In genomic region chr8:87974759-87975465, GRCm38 (mm10) we compare ENCODE assay signal across 8 mouse cellular contexts. TPM values are rescaled to one million over a fixed set of nuclear protein-coding genes. Genes with fewer than 3 reads are reported as not detected.
A peak's percentile ranks its signal among the peaks of the same experiment; 100 is the strongest.
DNase-seq lines count a peak whose midpoint lies in the region; ATAC-seq and TF ChIP-seq lines count a peak whose summit lies in the region.

No protein-coding gene starts in this region.

- TF ChIP-seq CTCF in heart, adult 2 months (IDR thresholded peaks at IDR 0.05): no peak
- TF ChIP-seq CTCF in intestine, postnatal 0 days (IDR thresholded peaks at IDR 0.05; ENCODE audit: low read depth): no peak
- TF ChIP-seq CTCF in lung, adult 2 months (IDR thresholded peaks at IDR 0.05; ENCODE audit: insufficient read depth, low read length): no peak

- no peak for TF ChIP-seq POLR2A in heart, adult 2 months (IDR thresholded peaks at IDR 0.05; ENCODE audit: insufficient read depth, low read depth, low read length)
- TF ChIP-seq POLR2A in lung, adult 2 months (IDR thresholded peaks at IDR 0.05; ENCODE audit: borderline replicate concordance, extremely low read depth, low read depth, low read length): no peak

- peak overlapping the region; percentile 54 for H3K4me2 ChIP-seq in intestine, postnatal 0 days (replicated peaks; ENCODE audit: low read depth)
- peak overlapping the region; percentile 59 for H3K4me2 ChIP-seq in stomach, embryonic 14.5 days (replicated peaks; ENCODE audit: low read depth, low read length)

- H3K4me3 ChIP-seq in heart, adult 2 months: peak overlapping the region; percentile 38
- peak overlapping the region; percentile 11; the same call in 1 of the 2 replicates for H3K4me3 ChIP-seq in intestine, postnatal 0 days (ENCODE audit: low read depth, low read length)
- no peak overlapping the region for H3K4me3 ChIP-seq in lung, adult 2 months (replicated peaks; ENCODE audit: extremely low read depth, low read depth, low read length)
- peak overlapping the region; percentile 24 for H3K4me3 ChIP-seq in stomach, embryonic 14.5 days (ENCODE audit: low read depth, low read length)

- intact Hi-C loops in heart, adult 2 months (cut with DNase I): no loop called here
- intact Hi-C loops in left cerebral cortex, postnatal 14 days (cut with DNase I): no loop called here

- peaks cover 6% of the 10 kb centered on the region for H3K4me1 ChIP-seq in heart, adult 2 months (ENCODE audit: control insufficient read depth, insufficient read depth, low read length)
- 0 out of 2 replicates have a peak, but pooled peaks cover 3% of the 10 kb centered on the region for H3K4me1 ChIP-seq in intestine, postnatal 0 days (replicated peaks; ENCODE audit: control insufficient read depth, insufficient read depth, low read length)
- H3K4me1 ChIP-seq in lung, adult 2 months (ENCODE audit: control insufficient read depth, insufficient read depth, low read length): peaks cover 12% of the 10 kb centered on the region
- peaks cover 16% of the 10 kb centered on the region for H3K4me1 ChIP-seq in stomach, embryonic 14.5 days (ENCODE audit: control insufficient read depth, insufficient read depth, low read length)

- ATAC-seq in intestine, postnatal 0 days: no peak
- ATAC-seq in stomach, embryonic 14.5 days (ENCODE audit: insufficient number of reproducible peaks, insufficient read depth, low FRiP score, low read depth): peak; percentile 46; the same call in 1 of the 2 replicates

- H3K27me3 ChIP-seq in heart, adult 2 months (ENCODE audit: control insufficient read depth, insufficient read depth, low read length): no peaks in the 10 kb centered on the region
- 0 out of 2 replicates have a peak, but pooled peaks cover 5% of the 10 kb centered on the region for H3K27me3 ChIP-seq in intestine, postnatal 0 days (replicated peaks; ENCODE audit: control insufficient read depth, insufficient read depth, low read length)
- no peaks in the 10 kb centered on the region for H3K27me3 ChIP-seq in stomach, embryonic 14.5 days (ENCODE audit: control insufficient read depth, insufficient read depth, low read length)

- WGBS in heart, adult 2 months: 7% methylated on average over 24 of the region's 24 CpGs
- WGBS in intestine, postnatal 0 days: 7% methylated on average over 24 of the region's 24 CpGs
- 7% methylated on average over 24 of the region's 24 CpGs for WGBS in lung, adult 2 months
- 4% methylated on average over 24 of the region's 24 CpGs for WGBS in stomach, embryonic 14.5 days

- H3K36me3 ChIP-seq in heart, adult 2 months (ENCODE audit: control insufficient read depth, insufficient read depth, low read length): no peaks in the 10 kb centered on the region
- no peaks in the 10 kb centered on the region for H3K36me3 ChIP-seq in intestine, postnatal 0 days (ENCODE audit: control insufficient read depth, insufficient read depth)
- no peaks in the 10 kb centered on the region for H3K36me3 ChIP-seq in stomach, embryonic 14.5 days (ENCODE audit: control insufficient read depth, insufficient read depth, low read length)

- DNase-seq in ES-CJ7 (ENCODE audit: low read depth, low spot score): peak; percentile 97
- peak; percentile 16 to 48 for DNase-seq in cerebellum, postnatal 25 days
- peak; percentile 60 to 67 for DNase-seq in heart, adult 2 months
- peak; percentile 17 for DNase-seq in lung, adult 2 months
- DNase-seq in thymus, postnatal 4 days: no peak
- DNase-seq in left cerebral cortex, postnatal 14 days (ENCODE audit: low spot score in 2 of 2): no peak

- peak overlapping the region; percentile 59 for H3K27ac ChIP-seq in heart, adult 2 months
- no peak overlapping the region for H3K27ac ChIP-seq in intestine, postnatal 0 days (ENCODE audit: low read depth, low read length)
- no peak overlapping the region for H3K27ac ChIP-seq in stomach, embryonic 14.5 days (ENCODE audit: low read length)

- no peaks in the 10 kb centered on the region for H3K9me3 ChIP-seq in intestine, postnatal 0 days (ENCODE audit: control insufficient read depth)
- no peaks in the 10 kb centered on the region for H3K9me3 ChIP-seq in stomach, embryonic 14.5 days (ENCODE audit: control insufficient read depth, low read depth, low read length)

- H3K79me2 ChIP-seq in heart, adult 2 months (replicated peaks; ENCODE audit: control insufficient read depth, insufficient read depth, low read length): no peaks in the 10 kb centered on the region

- no peak for TF ChIP-seq EP300 in heart, adult 2 months (IDR thresholded peaks at IDR 0.05; ENCODE audit: insufficient read depth, low read depth, low read length)

- peak overlapping the region; percentile 15; the same call in 1 of the 2 replicates for H3K9ac ChIP-seq in heart, adult 2 months (ENCODE audit: low read depth, low read length)
- no peak overlapping the region for H3K9ac ChIP-seq in intestine, postnatal 0 days (ENCODE audit: low read depth, low read length)
- 0 out of 2 replicates have a peak overlapping the region, but pooled peaks have one; percentile 18 for H3K9ac ChIP-seq in stomach, embryonic 14.5 days (replicated peaks; ENCODE audit: low read depth, low read length)

RNA-seq across cellular contexts. Expression of gene Zfp423, which starts 15.5 kb away (rescaled TPM):
- 1 to 10 TPM; 4.8 to 5.3 TPM for total RNA-seq in heart, adult 2 months (2021)
- polyA plus RNA-seq in heart, adult 2 months (2012; rRNA removed): 4.3 and 7.3 TPM in 2 replicates
- 1.6 and 1.8 TPM in 2 replicates for polyA plus RNA-seq in intestine, postnatal 0 days (2015; fragmentation: Nextera tagmentation; extraction: Ambion mirVana)
- 6.4 and 7.5 TPM in 2 replicates for polyA plus RNA-seq in lung, adult 2 months (2012; rRNA removed)
- polyA plus RNA-seq in stomach, embryonic 14.5 days (2014; fragmentation: Nextera tagmentation; extraction: Ambion mirVana): 13.6 and 15.3 TPM in 2 replicates
- 10 to 100 TPM; 20.4 to 27.4 TPM for total RNA-seq in left cerebral cortex, postnatal 14 days (2021)

Comparison
In these comparisons a context has a peak if more than half of its experiments do, and no peak if none do; other contexts are left out.
1. DNase-seq: peak in ES-CJ7 (single experiment), cerebellum, postnatal 25 days (2 of 2), heart, adult 2 months (2 of 2) and lung, adult 2 months (single experiment); none in thymus, postnatal 4 days (single experiment) and left cerebral cortex, postnatal 14 days (0 of 2).